Mouse (Mus musculus) forebrain, embryonic 12.5 days (tissue): Measurements from ENCODE around the gene Ctrc. TPM values are rescaled to one million over a fixed set of nuclear protein-coding genes. Genes with fewer than 3 reads are reported as not detected.
"Not testable (repeated sequence)": the region's sequence is repeated elsewhere in the genome, so short reads cannot be mapped to it uniquely, and the experiment has no call there.

ENCODE experiments used
- ATAC-seq: fragments of 200-750 bp; cut with Nextera tagmentation; 2 replicates; pipeline ENCODE4 v1.8.0; 2017; ENCODE audit warnings: moderate TSS enrichment; ENCODE audit not compliant: low FRiP score
- H3K27ac ChIP-seq: fragments of 300-500 bp; sonication (generic); 2 replicates; pipeline ENCODE4 v1.5.1; 2016; ENCODE audit warnings: mild to moderate bottlenecking
- H3K27me3 ChIP-seq: fragments of 300-500 bp; sonication (generic); 2 replicates; pipeline ENCODE4 v1.6.1; 2016; ENCODE audit warnings: mild to moderate bottlenecking
- H3K36me3 ChIP-seq: fragments of 300-500 bp; sonication (generic); replicated peaks from 2 replicates; pipeline ENCODE4 v1.6.1; 2016; ENCODE audit warnings: mild to moderate bottlenecking
- H3K4me1 ChIP-seq: fragments of 300-500 bp; sonication (generic); 2 replicates; pipeline ENCODE4 v1.6.1; 2016
- H3K4me2 ChIP-seq: fragments of 300-500 bp; sonication (generic); 2 replicates; pipeline ENCODE4 v1.6.1; 2016; ENCODE audit warnings: mild to moderate bottlenecking, moderate library complexity
- H3K4me3 ChIP-seq: fragments of 300-500 bp; sonication (generic); replicated peaks from 2 replicates; pipeline ENCODE4 v1.5.1; 2016; ENCODE audit warnings: mild to moderate bottlenecking
- H3K9ac ChIP-seq: fragments of 300-500 bp; sonication (generic); 2 replicates; pipeline ENCODE4 v1.6.1; 2016; ENCODE audit warnings: mild to moderate bottlenecking
- H3K9me3 ChIP-seq: fragments of 300-500 bp; sonication (generic); 2 replicates; pipeline ENCODE4 v1.6.1; 2016
- WGBS: fragments of 180-500 bp; shearing (Covaris S2); methylation state at CpG from one replicate; pipeline ENCODE4 v1.1.7; 2016; 5-methylcytosine and 5-hydroxymethylcytosine counted together
- polyA plus RNA-seq: library from polyadenylated mRNA; unstranded; fragments of >200 nt; fragmentation: Nextera tagmentation; extraction: Ambion mirVana; gene quantifications from 2 replicates; pipeline ENCODE4 v1.2.1, GENCODE M21; 2016

Ctrc gene
- polyA plus RNA-seq, 1 experiment from 2014 or later = not detected

GRCm38 (mm10) chr4:141791486-141791885, 54.7 kb downstream of the Ctrc start:
- Histone ChIP-seq H3K9me3 (no peaks in the 10 kb centered on the region), H3K4me3 (no peak overlapping the region), H3K9ac (no peak overlapping the region), H3K36me3 (peaks cover 11% of the 10 kb centered on the region), H3K4me1 (peaks cover 32% of the 10 kb centered on the region), H3K27ac (no peak overlapping the region), H3K4me2 (no peak overlapping the region), H3K27me3 (no peaks in the 10 kb centered on the region)
- no peak for ATAC-seq
- 90% methylated on average over 7 of the region's 7 CpGs for WGBS

- H3K4me1 ChIP-seq = peaks cover 28% of the 10 kb centered on the region
- no peaks in the 10 kb centered on the region for H3K27me3 ChIP-seq
- peak; percentile 89 for ATAC-seq
- H3K4me2 ChIP-seq = peak within 1 kb of the TSS; percentile 81
- H3K9me3 ChIP-seq = no peaks in the 10 kb centered on the region
- H3K27ac ChIP-seq = peak within 1 kb of the TSS; percentile 72
- H3K36me3 ChIP-seq = peaks cover 16% of the 10 kb centered on the region
- H3K4me3 ChIP-seq = peak within 1 kb of the TSS; percentile 96
- under 1% methylated on average over 41 of the region's 42 CpGs for WGBS
- peak within 1 kb of the TSS; percentile 94 for H3K9ac ChIP-seq
Measured at GRCm38 (mm10) chr4:141790524-141790990, 55.6 kb downstream of the Ctrc start, which contains the start of gene Dnajc16. Gene Dnajc16, minus strand, starts transcription at chr4:141790931.

- H3K4me2 ChIP-seq = peak overlapping the region; percentile 81
- H3K9ac ChIP-seq = peak overlapping the region; percentile 94
- peaks cover 20% of the 10 kb centered on the region for H3K4me1 ChIP-seq
- no peaks in the 10 kb centered on the region for H3K9me3 ChIP-seq
- H3K4me3 ChIP-seq = peak overlapping the region; percentile 96
- H3K27ac ChIP-seq = peak overlapping the region; percentile 72; the same call in 1 of the 2 replicates
- no peak for ATAC-seq
- 55% methylated on average over 3 of the region's 3 CpGs for WGBS
- H3K36me3 ChIP-seq = peaks cover 20% of the 10 kb centered on the region
- H3K27me3 ChIP-seq = no peaks in the 10 kb centered on the region
Measured at GRCm38 (mm10) chr4:141789564-141790218, 56.5 kb downstream of the Ctrc start.

- ATAC-seq = no peak
- WGBS = 91% methylated on average over 7 of the region's 7 CpGs
- peaks cover 9% of the 10 kb centered on the region for H3K4me1 ChIP-seq
- no peaks in the 10 kb centered on the region for H3K9me3 ChIP-seq
- no peak overlapping the region for H3K4me2 ChIP-seq
- H3K27ac ChIP-seq = no peak overlapping the region
- H3K27me3 ChIP-seq = no peaks in the 10 kb centered on the region
- no peak overlapping the region for H3K9ac ChIP-seq
- H3K36me3 ChIP-seq = peaks cover 40% of the 10 kb centered on the region
- H3K4me3 ChIP-seq = no peak overlapping the region
Measured at GRCm38 (mm10) chr4:141787462-141787861, 58.7 kb downstream of the Ctrc start.

- no peak overlapping the region for H3K9ac ChIP-seq
- 82% methylated on average over 6 of the region's 6 CpGs for WGBS
- no peaks in the 10 kb centered on the region for H3K27me3 ChIP-seq
- peaks cover 9% of the 10 kb centered on the region for H3K4me1 ChIP-seq
- H3K36me3 ChIP-seq = peaks cover 44% of the 10 kb centered on the region
- H3K4me3 ChIP-seq = no peak overlapping the region
- H3K4me2 ChIP-seq = no peak overlapping the region
- H3K27ac ChIP-seq = no peak overlapping the region
- no peak for ATAC-seq
- H3K9me3 ChIP-seq = no peaks in the 10 kb centered on the region
Measured at GRCm38 (mm10) chr4:141787046-141787445, 59.1 kb downstream of the Ctrc start.

GRCm38 (mm10) chr4:141786141-141786540, 60.0 kb downstream of the Ctrc start:
- Histone ChIP-seq H3K4me2 (no peak overlapping the region), H3K27ac (no peak overlapping the region), H3K4me1 (peaks cover 8% of the 10 kb centered on the region), H3K36me3 (peaks cover 53% of the 10 kb centered on the region), H3K9me3 (no peaks in the 10 kb centered on the region), H3K27me3 (no peaks in the 10 kb centered on the region), H3K9ac (no peak overlapping the region), H3K4me3 (no peak overlapping the region)
- no peak for ATAC-seq
- WGBS = 95% methylated on average over 13 of the region's 13 CpGs

GRCm38 (mm10) chr4:141784835-141785234, 61.3 kb downstream of the Ctrc start:
- no peak for ATAC-seq
- Histone ChIP-seq H3K4me3 (no peak overlapping the region), H3K4me2 (no peak overlapping the region), H3K9me3 (no peaks in the 10 kb centered on the region), H3K27ac (no peak overlapping the region), H3K9ac (no peak overlapping the region), H3K27me3 (no peaks in the 10 kb centered on the region), H3K36me3 (peaks cover 66% of the 10 kb centered on the region), H3K4me1 (peaks cover 3% of the 10 kb centered on the region)
- WGBS = 87% methylated on average over 5 of the region's 5 CpGs

GRCm38 (mm10) chr4:141781201-141781985, 64.8 kb downstream of the Ctrc start:
- no peaks in the 10 kb centered on the region for H3K27me3 ChIP-seq
- no peak overlapping the region for H3K4me3 ChIP-seq
- no peaks in the 10 kb centered on the region for H3K9me3 ChIP-seq
- no peaks in the 10 kb centered on the region for H3K4me1 ChIP-seq
- no peak overlapping the region for H3K4me2 ChIP-seq
- ATAC-seq = no peak
- 96% methylated on average over 8 of the region's 8 CpGs for WGBS
- H3K9ac ChIP-seq = no peak overlapping the region
- H3K27ac ChIP-seq = no peak overlapping the region
- H3K36me3 ChIP-seq = peaks cover 88% of the 10 kb centered on the region

GRCm38 (mm10) chr4:141779828-141780227, 66.3 kb downstream of the Ctrc start:
- Histone ChIP-seq H3K4me2 (no peak overlapping the region), H3K36me3 (peaks cover 92% of the 10 kb centered on the region), H3K9ac (no peak overlapping the region), H3K27me3 (no peaks in the 10 kb centered on the region), H3K4me3 (no peak overlapping the region), H3K4me1 (no peaks in the 10 kb centered on the region), H3K27ac (no peak overlapping the region), H3K9me3 (no peaks in the 10 kb centered on the region)
- WGBS = 92% methylated on average over 8 of the region's 8 CpGs
- ATAC-seq = no peak

GRCm38 (mm10) chr4:141773019-141773418, 73.1 kb downstream of the Ctrc start:
- not testable (repeated sequence) for H3K27ac ChIP-seq, H3K27me3 ChIP-seq, H3K4me3 ChIP-seq, H3K4me1 ChIP-seq, H3K9me3 ChIP-seq, ATAC-seq, H3K9ac ChIP-seq, H3K4me2 ChIP-seq
- WGBS = 88% methylated on average over 4 of the region's 4 CpGs
- H3K36me3 ChIP-seq = peaks cover 93% of the 10 kb centered on the region

GRCm38 (mm10) chr4:141771823-141772222, 74.3 kb downstream of the Ctrc start:
- ATAC-seq = no peak
- H3K36me3 ChIP-seq = peaks cover 95% of the 10 kb centered on the region
- no peak overlapping the region for H3K4me2 ChIP-seq
- no peak overlapping the region for H3K4me3 ChIP-seq
- H3K27me3 ChIP-seq = no peaks in the 10 kb centered on the region
- no peaks in the 10 kb centered on the region for H3K9me3 ChIP-seq
- H3K27ac ChIP-seq = no peak overlapping the region
- H3K9ac ChIP-seq = no peak overlapping the region
- WGBS = 94% methylated on average over 8 of the region's 8 CpGs
- H3K4me1 ChIP-seq = no peaks in the 10 kb centered on the region; the same call in 1 of the 2 replicates

GRCm38 (mm10) chr4:141769501-141770160, 76.5 kb downstream of the Ctrc start:
- Histone ChIP-seq H3K9ac (no peak overlapping the region), H3K9me3 (no peaks in the 10 kb centered on the region), H3K4me3 (no peak overlapping the region), H3K27me3 (no peaks in the 10 kb centered on the region), H3K4me2 (no peak overlapping the region), H3K36me3 (peaks cover 93% of the 10 kb centered on the region), H3K27ac (no peak overlapping the region), H3K4me1 (no peaks in the 10 kb centered on the region; the same call in 1 of the 2 replicates)
- ATAC-seq = no peak
- WGBS = 87% methylated on average over 8 of the region's 8 CpGs
